Mouse (Mus musculus) MEL (cell line): ENCODE measurements at regions not wholly inside any gene's neighbourhood (a gene's known extent, or its start where the extent isn't known, plus 50 kb on each side); places are given as distances from the start of the nearest gene placed in this dataset.
A peak's percentile ranks its signal among the peaks of the same experiment; 100 is the strongest.

ENCODE experiments used
- CTCF ChIP-seq, 3 experiments: IDR thresholded peaks in 2 of 3; conservative IDR thresholded peaks in 1 of 3; 2 replicates each; pipeline ENCODE4 v1.5.1; 2011 to 2012; ENCODE audit warnings: low read length in 3 of 3, low read depth in 2 of 3, mild to moderate bottlenecking in 2 of 3, improper control_type of control experiment in 1 of 3, inconsistent platforms in 1 of 3, mixed read lengths in 1 of 3, moderate library complexity in 1 of 3; ENCODE audit not compliant: control insufficient read depth in 1 of 3, insufficient read depth in 1 of 3, poor library complexity in 1 of 3, severe bottlenecking in 1 of 3
- GATA1 ChIP-seq: IDR thresholded peaks from 2 replicates; pipeline ENCODE4 v1.6.1; 2011; ENCODE audit warnings: low read depth, low read length, improper control_type of control experiment
- MAFK ChIP-seq: IDR thresholded peaks from 2 replicates; pipeline ENCODE4 v1.6.1; 2011; ENCODE audit warnings: low read depth, mild to moderate bottlenecking, low read length, improper control_type of control experiment, borderline replicate concordance
- MXI1 ChIP-seq: IDR thresholded peaks from 2 replicates; pipeline ENCODE4 v1.6.1; 2011; ENCODE audit warnings: mild to moderate bottlenecking, low read depth, low read length, improper control_type of control experiment
- POLR2A ChIP-seq, 2 experiments: IDR thresholded peaks; 2 replicates each; pipeline ENCODE4 v1.6.1; 2011 to 2012; ENCODE audit warnings: low read length in 2 of 2, mild to moderate bottlenecking in 2 of 2, control low read depth in 1 of 2, improper control_type of control experiment in 1 of 2, low read depth in 1 of 2, moderate library complexity in 1 of 2; ENCODE audit not compliant: control insufficient read depth in 1 of 2, insufficient read depth in 1 of 2, poor library complexity in 1 of 2

- TF ChIP-seq POLR2A (IDR thresholded peaks at IDR 0.05; ENCODE audit: control insufficient read depth in 1 of 2, insufficient read depth in 1 of 2, low read depth in 1 of 2, low read length in 2 of 2, poor library complexity in 1 of 2) = no peak
- TF ChIP-seq CTCF (IDR thresholded peaks at IDR 0.05 in 2 of 3, conservative IDR thresholded peaks at IDR 0.05 in 1 of 3; ENCODE audit: control insufficient read depth in 1 of 3, insufficient read depth in 1 of 3, low read depth in 2 of 3, low read length in 3 of 3, poor library complexity in 1 of 3, severe bottlenecking in 1 of 3) = 0 out of 6 replicates have a peak, but pooled peaks of 1 of the 3 experiments have one; percentile 0
- TF ChIP-seq GATA1 = no peak
- no peak for TF ChIP-seq MXI1
- TF ChIP-seq MAFK = no peak
Observed at GRCm38 (mm10) chr14:18506168-18506567, 174.5 kb upstream of the Ube2e1 start.
